Mouse (Mus musculus) limb, embryonic 14.5 days (tissue): ENCODE data around the gene Opalin. TPM values are rescaled to one million over a fixed set of nuclear protein-coding genes. Genes with fewer than 3 reads are reported as not detected.

Experiments
- ATAC-seq: fragments of 200-750 bp; cut with Nextera tagmentation; 2 replicates; pipeline ENCODE4 v1.8.0; 2017; ENCODE audit warnings: low read depth, moderate number of reproducible peaks, moderate TSS enrichment; ENCODE audit not compliant: low FRiP score
- DNase-seq: peaks from one replicate; pipeline ENCODE4 v3.0.0-alpha.2; 2015; ENCODE audit warnings: low spot score
- H3K27ac ChIP-seq: fragments of 300-500 bp; sonication (generic); replicated peaks from 2 replicates; pipeline ENCODE4 v1.5.1; 2014; ENCODE audit warnings: low read depth, mild to moderate bottlenecking, low read length, moderate library complexity, mixed read lengths
- H3K27me3 ChIP-seq: fragments of 300-500 bp; sonication (generic); 2 replicates; pipeline ENCODE4 v1.6.1; 2014; ENCODE audit warnings: low read length, mixed read lengths; ENCODE audit not compliant: control insufficient read depth, insufficient read depth
- H3K36me3 ChIP-seq: fragments of 300-500 bp; sonication (generic); 2 replicates; pipeline ENCODE4 v1.6.1; 2014; ENCODE audit warnings: mild to moderate bottlenecking, low read length, moderate library complexity, mixed read lengths; ENCODE audit not compliant: control insufficient read depth, insufficient read depth
- H3K4me1 ChIP-seq: fragments of 300-500 bp; sonication (generic); 2 replicates; pipeline ENCODE4 v1.6.1; 2014; ENCODE audit warnings: antibody characterized with exemption, low read length, mixed read lengths; ENCODE audit not compliant: control insufficient read depth, insufficient read depth
- H3K4me2 ChIP-seq: fragments of 300-500 bp; sonication (generic); replicated peaks from 2 replicates; pipeline ENCODE4 v1.6.1; 2014; ENCODE audit warnings: low read depth, mild to moderate bottlenecking, low read length, moderate library complexity; ENCODE audit not compliant: severe bottlenecking
- H3K4me3 ChIP-seq: fragments of 300-500 bp; sonication (generic); replicated peaks from 2 replicates; pipeline ENCODE4 v1.5.1; 2014; ENCODE audit warnings: low read length
- H3K9ac ChIP-seq: fragments of 300-500 bp; sonication (generic); 2 replicates; pipeline ENCODE4 v1.6.1; 2014; ENCODE audit warnings: mild to moderate bottlenecking, low read depth, low read length, moderate library complexity; ENCODE audit not compliant: severe bottlenecking
- H3K9me3 ChIP-seq: fragments of 300-500 bp; sonication (generic); 2 replicates; pipeline ENCODE4 v1.6.1; 2016; ENCODE audit warnings: low read length; ENCODE audit not compliant: control insufficient read depth
- POLR2A ChIP-seq: fragments of 200-500 bp; IDR thresholded peaks from 2 replicates; pipeline ENCODE4 v1.8.0; 2012; ENCODE audit warnings: inconsistent platforms, mild to moderate bottlenecking, moderate library complexity, borderline replicate concordance; ENCODE audit not compliant: insufficient read depth, insufficient read length; ENCODE audit errors: extremely low read depth
- WGBS: fragments of 180-500 bp; shearing (Covaris S2); extraction: QIAGEN DNeasy Blood & Tissue Kit; methylation state at CpG from one replicate; pipeline ENCODE4 v1.1.7; 2014; 5-methylcytosine and 5-hydroxymethylcytosine counted together
- polyA plus RNA-seq, 2 experiments: library from polyadenylated mRNA; depleted of rRNA in 1 of 2; stranded (reverse) in 1 of 2; unstranded in 1 of 2; fragments of >200 nt; fragmentation: Nextera tagmentation in 1 of 2; extraction: Ambion mirVana in 1 of 2; gene quantifications; 2 replicates each; pipeline versions ENCODE4 v1.2.1 to v1.2.3; 2012 to 2014

Opalin gene
- polyA plus RNA-seq, 2 experiments, result not detected

- Histone ChIP-seq H3K9me3 (no peaks in the 10 kb centered on the region), H3K27me3 (0 out of 2 replicates have a peak, but pooled peaks cover under 1% of the 10 kb centered on the region), H3K36me3 (no peaks in the 10 kb centered on the region), H3K9ac (no peak overlapping the region), H3K4me1 (peaks cover 15% of the 10 kb centered on the region), H3K4me2 (no peak overlapping the region), H3K27ac (no peak overlapping the region), H3K4me3 (no peak overlapping the region)
- TF ChIP-seq POLR2A, result no peak
- ATAC-seq, result peak; percentile 28; the same call in 1 of the 2 replicates
- DNase-seq, result no peak
- 28% methylated on average over 8 of the region's 8 CpGs for WGBS
Observed at GRCm38 (mm10) chr19:41107530-41107929, 30.6 kb upstream of the Opalin start.

DNA sequence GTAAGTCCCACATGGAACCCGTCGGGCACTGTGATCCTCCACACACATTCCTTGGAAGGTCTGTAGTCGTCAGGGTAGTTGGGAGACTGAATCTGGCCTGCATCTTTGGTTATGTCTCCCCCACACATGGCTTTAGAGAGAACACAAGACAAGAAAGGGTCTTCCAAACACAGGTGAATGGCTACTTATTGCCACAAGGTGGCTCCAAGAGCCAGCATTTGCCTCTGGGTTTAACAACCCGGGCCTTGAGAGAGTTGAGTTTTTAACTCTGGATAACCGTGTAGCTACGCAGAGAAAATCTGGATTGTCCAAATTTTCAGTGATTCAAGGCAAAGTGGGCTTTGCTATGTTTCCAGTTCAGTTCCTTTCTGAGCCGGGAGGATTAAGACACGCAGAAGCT, 28.0 kb upstream of the Opalin start:
- H3K4me3 ChIP-seq, result no peak overlapping the region
- no peak overlapping the region for H3K4me2 ChIP-seq
- 40% methylated on average over 8 of the region's 8 CpGs for WGBS
- peak; percentile 62; the same call in 1 of the 2 replicates for ATAC-seq
- no peak overlapping the region for H3K27ac ChIP-seq
- H3K9ac ChIP-seq, result no peak overlapping the region
- H3K27me3 ChIP-seq, result no peaks in the 10 kb centered on the region
- H3K36me3 ChIP-seq, result no peaks in the 10 kb centered on the region
- peaks cover 12% of the 10 kb centered on the region for H3K4me1 ChIP-seq
- peak; percentile 74 for DNase-seq
- no peaks in the 10 kb centered on the region for H3K9me3 ChIP-seq
- no peak for TF ChIP-seq POLR2A

- H3K27ac ChIP-seq, result no peak overlapping the region
- no peak overlapping the region for H3K9ac ChIP-seq
- WGBS, result 74% methylated on average over 8 of the region's 8 CpGs
- no peak overlapping the region for H3K4me2 ChIP-seq
- no peak overlapping the region for H3K4me3 ChIP-seq
- H3K9me3 ChIP-seq, result no peaks in the 10 kb centered on the region
- ATAC-seq (no peak), DNase-seq (no peak)
- no peaks in the 10 kb centered on the region for H3K36me3 ChIP-seq
- H3K27me3 ChIP-seq, result no peaks in the 10 kb centered on the region
- no peaks in the 10 kb centered on the region for H3K4me1 ChIP-seq
- no peak for TF ChIP-seq POLR2A
Observed at GRCm38 (mm10) chr19:41101390-41101789, 24.5 kb upstream of the Opalin start.

DNA sequence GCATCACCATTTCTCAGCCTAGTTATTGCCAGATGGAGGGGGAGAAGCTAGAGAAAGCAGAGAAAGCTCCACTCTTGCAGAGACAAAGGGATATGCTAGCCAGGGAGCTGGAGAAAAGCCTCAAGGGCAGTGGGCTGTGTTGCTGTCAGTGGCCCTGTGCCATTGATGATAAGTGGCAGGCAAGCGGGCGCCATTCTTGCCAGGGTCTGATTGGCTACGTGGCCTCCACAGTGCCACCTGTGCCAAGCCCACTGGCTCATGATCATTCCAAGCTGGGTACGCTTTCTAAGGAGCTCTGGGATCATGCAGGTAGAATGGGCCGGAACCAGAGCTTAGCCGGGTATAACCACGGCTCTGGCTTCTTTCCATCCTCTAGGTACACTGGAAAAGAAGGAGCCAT, 23.9 kb upstream of the Opalin start:
- Histone ChIP-seq H3K4me3 (no peak overlapping the region), H3K9ac (no peak overlapping the region), H3K27ac (no peak overlapping the region), H3K36me3 (no peaks in the 10 kb centered on the region), H3K9me3 (no peaks in the 10 kb centered on the region), H3K4me1 (no peaks in the 10 kb centered on the region), H3K4me2 (no peak overlapping the region), H3K27me3 (no peaks in the 10 kb centered on the region)
- 83% methylated on average over 7 of the region's 7 CpGs for WGBS
- TF ChIP-seq POLR2A, result no peak
- ATAC-seq (no peak), DNase-seq (no peak)

GRCm38 (mm10) chr19:41097038-41097437, 20.1 kb upstream of the Opalin start:
- no peaks in the 10 kb centered on the region for H3K36me3 ChIP-seq
- no peak overlapping the region for H3K4me2 ChIP-seq
- DNase-seq, result no peak
- no peak for ATAC-seq
- H3K4me3 ChIP-seq, result no peak overlapping the region
- no peaks in the 10 kb centered on the region for H3K4me1 ChIP-seq
- no peak overlapping the region for H3K9ac ChIP-seq
- H3K27me3 ChIP-seq, result no peaks in the 10 kb centered on the region
- no peak for TF ChIP-seq POLR2A
- 73% methylated on average over 4 of the region's 4 CpGs for WGBS
- no peak overlapping the region for H3K27ac ChIP-seq
- H3K9me3 ChIP-seq, result no peaks in the 10 kb centered on the region

DNA sequence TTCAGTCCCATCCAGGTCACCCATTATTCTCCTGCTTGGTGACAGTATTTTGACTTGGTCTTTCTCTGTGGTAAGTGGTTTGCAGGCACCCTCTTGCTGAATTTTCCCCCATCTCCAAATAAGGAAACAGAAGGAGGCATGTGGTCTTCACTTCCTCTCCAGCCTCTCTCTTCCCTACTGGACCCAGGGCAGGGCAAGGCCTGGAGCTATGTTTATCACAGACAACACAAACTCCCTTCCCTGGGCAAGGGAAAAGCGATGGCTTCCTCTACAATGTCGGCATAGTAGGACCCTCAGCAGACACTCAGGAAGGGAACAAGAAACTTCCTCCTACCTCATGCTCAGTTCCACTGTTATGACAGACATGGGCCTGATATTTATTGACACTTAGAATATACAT, 15.0 kb upstream of the Opalin start:
- no peak for ATAC-seq
- H3K27ac ChIP-seq, result no peak overlapping the region

More for the DNA sequence above, 15.0 kb upstream of the Opalin start:
- Histone ChIP-seq H3K4me1 (no peaks in the 10 kb centered on the region), H3K36me3 (no peaks in the 10 kb centered on the region), H3K9me3 (no peaks in the 10 kb centered on the region), H3K9ac (no peak overlapping the region), H3K27me3 (0 out of 2 replicates have a peak, but pooled peaks cover 3% of the 10 kb centered on the region), H3K4me2 (no peak overlapping the region), H3K4me3 (no peak overlapping the region)
- no peak for TF ChIP-seq POLR2A
- WGBS, result 69% methylated on average over 2 of the region's 2 CpGs
- no peak for DNase-seq
